Mouse (Mus musculus) gonadal fat pad, adult 2 months (tissue): ENCODE results near the gene Cadm1. TPM values are rescaled to one million over a fixed set of nuclear protein-coding genes. Genes with fewer than 3 reads are reported as not detected.

Experiments
- DNase-seq: peaks from one replicate; pipeline ENCODE4 v3.0.0-alpha.2; 2012; ENCODE audit warnings: low read depth
- polyA plus RNA-seq: library from polyadenylated mRNA; depleted of rRNA; stranded (reverse); fragments of >200 nt; gene quantifications from 2 replicates; pipeline ENCODE4 v1.2.3, GENCODE M21; 2012

The Cadm1 gene
- polyA plus RNA-seq, 1 experiment = 10.6 TPM

- DNase-seq = no peak
These were observed 211.8 kb downstream of the Cadm1 start for GRCm38 (mm10) chr9:47741751-47742150.

GRCm38 (mm10) chr9:47744916-47745315, 214.9 kb downstream of the Cadm1 start:
- no peak for DNase-seq

GRCm38 (mm10) chr9:47745716-47746115, 215.7 kb downstream of the Cadm1 start:
- no peak for DNase-seq

GRCm38 (mm10) chr9:47749160-47749559, 219.2 kb downstream of the Cadm1 start:
- DNase-seq = no peak

GRCm38 (mm10) chr9:47752516-47752915, 222.5 kb downstream of the Cadm1 start:
- DNase-seq = no peak

- DNase-seq = no peak
These were observed 223.2 kb downstream of the Cadm1 start for GRCm38 (mm10) chr9:47753127-47753526.

GRCm38 (mm10) chr9:47755119-47755518, 225.1 kb downstream of the Cadm1 start:
- DNase-seq = no peak

- DNase-seq = no peak
These were observed 227.8 kb downstream of the Cadm1 start for GRCm38 (mm10) chr9:47757798-47758197.

- no peak for DNase-seq
These were observed 228.3 kb downstream of the Cadm1 start for GRCm38 (mm10) chr9:47758320-47758719.

- no peak for DNase-seq
These were observed 229.8 kb downstream of the Cadm1 start for GRCm38 (mm10) chr9:47759807-47760206.

GRCm38 (mm10) chr9:47761601-47762000, 231.6 kb downstream of the Cadm1 start:
- DNase-seq = no peak

- no peak for DNase-seq
These were observed 232.9 kb downstream of the Cadm1 start for GRCm38 (mm10) chr9:47762913-47763312.

GRCm38 (mm10) chr9:47764920-47765319, 234.9 kb downstream of the Cadm1 start:
- no peak for DNase-seq

- DNase-seq = no peak
These were observed 235.3 kb downstream of the Cadm1 start for GRCm38 (mm10) chr9:47765323-47765722.

GRCm38 (mm10) chr9:47766342-47766741, 236.4 kb downstream of the Cadm1 start:
- no peak for DNase-seq

- no peak for DNase-seq
These were observed 240.9 kb downstream of the Cadm1 start for GRCm38 (mm10) chr9:47770836-47771235.

- DNase-seq = no peak
These were observed 242.0 kb downstream of the Cadm1 start for GRCm38 (mm10) chr9:47771953-47772352.

GRCm38 (mm10) chr9:47772750-47773149, 242.8 kb downstream of the Cadm1 start:
- DNase-seq = no peak

GRCm38 (mm10) chr9:47776941-47777919, 247.3 kb downstream of the Cadm1 start:
- no peak for DNase-seq

GRCm38 (mm10) chr9:47778438-47778837, 248.5 kb downstream of the Cadm1 start:
- no peak for DNase-seq

GRCm38 (mm10) chr9:47779291-47779690, 249.3 kb downstream of the Cadm1 start:
- DNase-seq = no peak

GRCm38 (mm10) chr9:47786642-47787041, 256.7 kb downstream of the Cadm1 start:
- DNase-seq = no peak

- no peak for DNase-seq
These were observed 268.5 kb downstream of the Cadm1 start for GRCm38 (mm10) chr9:47798478-47798877.
